Mouse (Mus musculus) forebrain, embryonic 11.5 days (tissue): Measurements from ENCODE around the gene Dand5. TPM values are rescaled to one million over a fixed set of nuclear protein-coding genes. Genes with fewer than 3 reads are reported as not detected.

Source experiments
- ATAC-seq: fragments of 200-750 bp; cut with Nextera tagmentation; replicated peaks from 2 replicates; pipeline ENCODE4 v1.8.0; 2017; ENCODE audit warnings: moderate TSS enrichment; ENCODE audit not compliant: low FRiP score
- DNase-seq: peaks from one replicate; pipeline ENCODE4 v3.0.0-alpha.2; 2017; ENCODE audit warnings: low spot score
- H3K27ac ChIP-seq: fragments of 300-500 bp; sonication (generic); 2 replicates; pipeline ENCODE4 v1.5.1; 2014; ENCODE audit warnings: low read depth, low read length
- H3K27me3 ChIP-seq: fragments of 300-500 bp; sonication (generic); 2 replicates; pipeline ENCODE4 v1.6.1; 2014; ENCODE audit warnings: mild to moderate bottlenecking, low read length, mixed read lengths; ENCODE audit not compliant: control insufficient read depth, insufficient read depth
- H3K36me3 ChIP-seq: fragments of 300-500 bp; sonication (generic); 2 replicates; pipeline ENCODE4 v1.6.1; 2014; ENCODE audit warnings: mild to moderate bottlenecking, low read length, moderate library complexity, mixed read lengths; ENCODE audit not compliant: control insufficient read depth, insufficient read depth
- H3K4me1 ChIP-seq: fragments of 300-500 bp; sonication (generic); replicated peaks from 2 replicates; pipeline ENCODE4 v1.6.1; 2014; ENCODE audit warnings: low read length, mixed read lengths; ENCODE audit not compliant: control insufficient read depth, insufficient read depth
- H3K4me2 ChIP-seq: fragments of 300-500 bp; sonication (generic); 2 replicates; pipeline ENCODE4 v1.6.1; 2014; ENCODE audit warnings: low read depth, mild to moderate bottlenecking, low read length, moderate library complexity, mixed read lengths; ENCODE audit not compliant: severe bottlenecking
- H3K4me3 ChIP-seq: fragments of 300-500 bp; sonication (generic); 2 replicates; pipeline ENCODE4 v1.5.1; 2014; ENCODE audit warnings: low read depth, low read length
- H3K9ac ChIP-seq: fragments of 300-500 bp; sonication (generic); 2 replicates; pipeline ENCODE4 v1.6.1; 2014; ENCODE audit warnings: low read length
- H3K9me3 ChIP-seq: fragments of 300-500 bp; sonication (generic); 2 replicates; pipeline ENCODE4 v1.6.1; 2016; ENCODE audit warnings: low read length, mixed read lengths; ENCODE audit not compliant: control insufficient read depth
- WGBS: fragments of 180-500 bp; shearing (Covaris S2); extraction: QIAGEN DNeasy Blood & Tissue Kit; methylation state at CpG from one replicate; pipeline ENCODE4 v1.1.7; 2014; 5-methylcytosine and 5-hydroxymethylcytosine counted together
- microRNA-seq: library from miRNA; unstranded; fragments of <30 nt; microRNA quantifications from one replicate; pipeline ENCODE4, GENCODE M21; 2016; ENCODE audit not compliant: insufficient number of aligned reads
- polyA plus RNA-seq: library from polyadenylated mRNA; unstranded; fragments of >200 nt; fragmentation: Nextera tagmentation; extraction: Ambion mirVana; gene quantifications from 2 replicates; pipeline ENCODE4 v1.2.1, GENCODE M21; 2014

The Dand5 gene
- polyA plus RNA-seq, 1 experiment from 2014 or later: 5.5 TPM

GRCm38 (mm10) chr8:84766422-84766821 is 56.2 kb downstream of the Dand5 start:
- Histone ChIP-seq H3K27ac (no peak overlapping the region), H3K9me3 (no peaks in the 10 kb centered on the region), H3K4me3 (no peak overlapping the region), H3K4me1 (peaks cover 23% of the 10 kb centered on the region), H3K36me3 (no peaks in the 10 kb centered on the region), H3K27me3 (peaks cover 52% of the 10 kb centered on the region), H3K4me2 (no peak overlapping the region), H3K9ac (no peak overlapping the region; the same call in 1 of the 2 replicates)
- ATAC-seq (no peak), DNase-seq (no peak)
- 55% methylated on average over 9 of the region's 9 CpGs for WGBS

GRCm38 (mm10) chr8:84765629-84766028 is 57.0 kb downstream of the Dand5 start:
- H3K4me1 ChIP-seq: peaks cover 18% of the 10 kb centered on the region
- peaks cover 48% of the 10 kb centered on the region for H3K27me3 ChIP-seq
- no peak overlapping the region for H3K4me3 ChIP-seq
- H3K9ac ChIP-seq: peak overlapping the region; percentile 13; the same call in 1 of the 2 replicates
- WGBS: 11% methylated on average over 10 of the region's 10 CpGs
- H3K36me3 ChIP-seq: no peaks in the 10 kb centered on the region
- no peak overlapping the region; the same call in 1 of the 2 replicates for H3K27ac ChIP-seq
- H3K9me3 ChIP-seq: no peaks in the 10 kb centered on the region
- DNase-seq (peak; percentile 57), ATAC-seq (no peak)
- H3K4me2 ChIP-seq: peak overlapping the region; percentile 31; the same call in 1 of the 2 replicates

Small RNA genes within 50 kb of the gene (microRNA-seq; reads per million reads assigned to microRNA genes)
- 5.9 reads per million for gene Mir7069

Other genes starting within 250 kb of the Dand5 start
- gene Ier2, start 160.0 kb downstream of the Dand5 start, polyA plus RNA-seq: 67.3 and 68.7 TPM in 2 replicates
- gene Trmt1, start 136.5 kb downstream of the Dand5 start, polyA plus RNA-seq: 52.7 and 72.3 TPM in 2 replicates
- 34.6 and 37.7 TPM in 2 replicates for gene Nacc1, start 135.0 kb downstream of the Dand5 start, polyA plus RNA-seq
- gene Lyl1, start 121.4 kb downstream of the Dand5 start, polyA plus RNA-seq: 5.0 and 5.7 TPM in 2 replicates
- 3.0 and 3.1 TPM in 2 replicates for gene G430095P16Rik, start 99.8 kb downstream of the Dand5 start, polyA plus RNA-seq
- gene Nfix, start 22.5 kb downstream of the Dand5 start, polyA plus RNA-seq: 7.7 and 8.9 TPM in 2 replicates
- gene Gadd45gip1, start 8.7 kb upstream of the Dand5 start, polyA plus RNA-seq: 41.0 and 44.3 TPM in 2 replicates
- 102 and 110 TPM in 2 replicates for gene Rad23a, start 17.8 kb upstream of the Dand5 start, polyA plus RNA-seq
- 722 and 731 TPM in 2 replicates for gene Calr, start 24.1 kb upstream of the Dand5 start, polyA plus RNA-seq
- 112 and 120 TPM in 2 replicates for gene Farsa, start 34.2 kb upstream of the Dand5 start, polyA plus RNA-seq
- 86.2 and 87.8 TPM in 2 replicates for gene Syce2, start 49.3 kb upstream of the Dand5 start, polyA plus RNA-seq
- 37.8 and 39.6 TPM in 2 replicates for gene Gcdh, start 71.1 kb upstream of the Dand5 start, polyA plus RNA-seq
- 14.2 and 17.5 TPM in 2 replicates for gene Klf1, start 79.1 kb upstream of the Dand5 start, polyA plus RNA-seq
- 7.2 and 9.5 TPM in 2 replicates for gene Dnase2a, start 85.7 kb upstream of the Dand5 start, polyA plus RNA-seq
- 14.2 and 15.9 TPM in 2 replicates for gene Mast1, start 114.5 kb upstream of the Dand5 start, polyA plus RNA-seq
- gene Rtbdn, start 124.2 kb upstream of the Dand5 start, polyA plus RNA-seq: 0.19 and 0.36 TPM in 2 replicates
- not detected in 2 replicates for gene Gm49661, start 146.6 kb upstream of the Dand5 start, polyA plus RNA-seq
- gene Prdx2, start 146.8 kb upstream of the Dand5 start, polyA plus RNA-seq: 1,226 and 1,312 TPM in 2 replicates
- 128 and 147 TPM in 2 replicates for gene Rnaseh2a, start 146.9 kb upstream of the Dand5 start, polyA plus RNA-seq
- 5.2 and 5.8 TPM in 2 replicates for gene Junb, start 155.9 kb upstream of the Dand5 start, polyA plus RNA-seq
- gene Hook2, start 167.8 kb upstream of the Dand5 start, polyA plus RNA-seq: 14.8 and 15.5 TPM in 2 replicates
- not detected in 2 replicates for gene Best2, start 191.7 kb upstream of the Dand5 start, polyA plus RNA-seq
- gene Asna1, start 202.5 kb upstream of the Dand5 start, polyA plus RNA-seq: 118 and 127 TPM in 2 replicates
- gene Trir, start 204.0 kb upstream of the Dand5 start, polyA plus RNA-seq: 170 and 172 TPM in 2 replicates
- 19.9 and 27.2 TPM in 2 replicates for gene Tnpo2, start 214.1 kb upstream of the Dand5 start, polyA plus RNA-seq
- 23.8 and 33.8 TPM in 2 replicates for gene Fbxw9, start 237.2 kb upstream of the Dand5 start, polyA plus RNA-seq
- not detected in 2 replicates for gene Gm5741, start 245.2 kb upstream of the Dand5 start, polyA plus RNA-seq
- 63.5 and 68.5 TPM in 2 replicates for gene Dhps, start 248.9 kb upstream of the Dand5 start, polyA plus RNA-seq